Mouse (Mus musculus) liver, embryonic 15.5 days (tissue): ENCODE measurements around the gene Lrriq1. TPM values are rescaled to one million over a fixed set of nuclear protein-coding genes. Genes with fewer than 3 reads are reported as not detected.

Experiments used
- ATAC-seq: fragments of 200-750 bp; cut with Nextera tagmentation; 2 replicates; pipeline ENCODE4 v1.8.0; 2017; ENCODE audit warnings: moderate number of reproducible peaks, mild to moderate bottlenecking, moderate library complexity; ENCODE audit not compliant: insufficient read depth
- H3K27ac ChIP-seq: fragments of 300-500 bp; sonication (generic); replicated peaks from 2 replicates; pipeline ENCODE4 v1.5.1; 2015; ENCODE audit warnings: mild to moderate bottlenecking, inconsistent platforms
- H3K27me3 ChIP-seq: fragments of 300-500 bp; sonication (generic); 2 replicates; pipeline ENCODE4 v1.6.1; 2015; ENCODE audit warnings: mild to moderate bottlenecking, inconsistent platforms
- H3K36me3 ChIP-seq: fragments of 300-500 bp; sonication (generic); replicated peaks from 2 replicates; pipeline ENCODE4 v1.6.1; 2015; ENCODE audit warnings: moderate library complexity, mild to moderate bottlenecking, inconsistent platforms
- H3K4me1 ChIP-seq: fragments of 300-500 bp; sonication (generic); replicated peaks from 2 replicates; pipeline ENCODE4 v1.6.1; 2015; ENCODE audit warnings: inconsistent platforms
- H3K4me2 ChIP-seq: fragments of 300-500 bp; sonication (generic); 2 replicates; pipeline ENCODE4 v1.6.1; 2015; ENCODE audit warnings: moderate library complexity, mild to moderate bottlenecking, inconsistent platforms
- H3K4me3 ChIP-seq: fragments of 300-500 bp; sonication (generic); replicated peaks from 2 replicates; pipeline ENCODE4 v1.5.1; 2015; ENCODE audit warnings: mild to moderate bottlenecking, inconsistent platforms
- H3K9ac ChIP-seq: fragments of 300-500 bp; sonication (generic); 2 replicates; pipeline ENCODE4 v1.6.1; 2015; ENCODE audit warnings: moderate library complexity, mild to moderate bottlenecking, inconsistent platforms
- H3K9me3 ChIP-seq: fragments of 300-500 bp; sonication (generic); replicated peaks from 2 replicates; pipeline ENCODE4 v1.6.1; 2016; ENCODE audit warnings: inconsistent platforms
- WGBS: fragments of 180-500 bp; shearing (Covaris S2); methylation state at CpG from one replicate; pipeline ENCODE4 v1.1.7; 2015; ENCODE audit warnings: mixed read lengths; ENCODE audit not compliant: insufficient replicate concordance; 5-methylcytosine and 5-hydroxymethylcytosine counted together
- polyA plus RNA-seq: library from polyadenylated mRNA; unstranded; fragments of >200 nt; fragmentation: Nextera tagmentation; extraction: Ambion mirVana; gene quantifications from 2 replicates; pipeline ENCODE4 v1.2.1, GENCODE M21; 2015

Gene Lrriq1
- polyA plus RNA-seq, 1 experiment from 2014 or later = not detected

DNA sequence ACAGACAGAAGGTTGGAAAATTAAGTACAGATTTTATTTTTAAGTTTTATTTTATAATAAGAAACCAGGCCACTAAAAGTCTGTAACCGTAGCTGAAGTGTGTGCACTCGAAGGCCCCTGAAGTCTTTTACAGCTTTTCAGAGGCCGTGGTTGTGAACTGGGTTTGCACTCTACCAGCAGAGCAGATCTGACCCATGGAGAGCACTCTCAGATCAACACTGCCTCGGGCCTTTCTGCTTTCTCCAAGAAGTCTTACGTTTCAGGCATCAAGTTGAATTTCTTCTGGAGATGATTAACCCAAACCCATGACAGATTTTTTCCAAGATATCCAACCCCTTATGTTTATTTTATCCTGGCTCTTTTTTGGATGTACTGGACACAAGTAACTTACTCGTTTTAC is 121.5 kb downstream of the Lrriq1 start:
- H3K9ac ChIP-seq = no peak overlapping the region
- H3K4me1 ChIP-seq = no peaks in the 10 kb centered on the region
- H3K27ac ChIP-seq = no peak overlapping the region
- ATAC-seq = no peak
- H3K36me3 ChIP-seq = no peaks in the 10 kb centered on the region
- no peaks in the 10 kb centered on the region for H3K9me3 ChIP-seq
- WGBS = 54% methylated on average over 6 of the region's 6 CpGs
- H3K4me3 ChIP-seq = no peak overlapping the region
- H3K27me3 ChIP-seq = no peaks in the 10 kb centered on the region
- no peak overlapping the region for H3K4me2 ChIP-seq

GRCm38 (mm10) chr10:103108090-103108489 is 128.0 kb downstream of the Lrriq1 start:
- no peaks in the 10 kb centered on the region for H3K9me3 ChIP-seq
- H3K27me3 ChIP-seq = no peaks in the 10 kb centered on the region
- H3K9ac ChIP-seq = no peak overlapping the region
- H3K36me3 ChIP-seq = no peaks in the 10 kb centered on the region
- H3K27ac ChIP-seq = no peak overlapping the region
- H3K4me3 ChIP-seq = no peak overlapping the region
- H3K4me1 ChIP-seq = no peaks in the 10 kb centered on the region
- H3K4me2 ChIP-seq = no peak overlapping the region
- ATAC-seq = no peak
- WGBS = 56% methylated on average over 2 of the region's 2 CpGs

GRCm38 (mm10) chr10:103086101-103086500 is 150.0 kb downstream of the Lrriq1 start:
- no peaks in the 10 kb centered on the region for H3K36me3 ChIP-seq
- H3K27me3 ChIP-seq = no peaks in the 10 kb centered on the region
- no peak for ATAC-seq
- no peaks in the 10 kb centered on the region for H3K4me1 ChIP-seq
- no peak overlapping the region for H3K27ac ChIP-seq
- H3K4me2 ChIP-seq = no peak overlapping the region
- H3K4me3 ChIP-seq = no peak overlapping the region
- no peaks in the 10 kb centered on the region for H3K9me3 ChIP-seq
- H3K9ac ChIP-seq = no peak overlapping the region
- 54% methylated on average over 1 of the region's 1 CpGs for WGBS

- H3K27ac ChIP-seq = no peak overlapping the region
- H3K9ac ChIP-seq = no peak overlapping the region
- ATAC-seq = no peak
- H3K36me3 ChIP-seq = no peaks in the 10 kb centered on the region
- no peak overlapping the region for H3K4me2 ChIP-seq
- no peaks in the 10 kb centered on the region for H3K9me3 ChIP-seq
- 68% methylated on average over 2 of the region's 2 CpGs for WGBS
- H3K4me3 ChIP-seq = no peak overlapping the region
- no peaks in the 10 kb centered on the region for H3K4me1 ChIP-seq
- H3K27me3 ChIP-seq = no peaks in the 10 kb centered on the region
Observed at GRCm38 (mm10) chr10:103049593-103049992, 186.5 kb downstream of the Lrriq1 start.

GRCm38 (mm10) chr10:103046623-103047022 is 189.5 kb downstream of the Lrriq1 start:
- Histone ChIP-seq H3K4me2 (no peak overlapping the region), H3K4me3 (no peak overlapping the region), H3K4me1 (no peaks in the 10 kb centered on the region), H3K9ac (no peak overlapping the region), H3K9me3 (no peaks in the 10 kb centered on the region), H3K27me3 (no peaks in the 10 kb centered on the region), H3K36me3 (no peaks in the 10 kb centered on the region), H3K27ac (no peak overlapping the region)
- no peak for ATAC-seq
- 69% methylated on average over 3 of the region's 3 CpGs for WGBS

GRCm38 (mm10) chr10:103045019-103045418 is 191.1 kb downstream of the Lrriq1 start:
- H3K9me3 ChIP-seq = no peaks in the 10 kb centered on the region
- WGBS = 32% methylated on average over 2 of the region's 2 CpGs
- no peaks in the 10 kb centered on the region for H3K36me3 ChIP-seq
- ATAC-seq = no peak
- H3K4me2 ChIP-seq = no peak overlapping the region
- no peaks in the 10 kb centered on the region for H3K4me1 ChIP-seq
- H3K9ac ChIP-seq = no peak overlapping the region
- no peaks in the 10 kb centered on the region for H3K27me3 ChIP-seq
- H3K4me3 ChIP-seq = no peak overlapping the region
- no peak overlapping the region for H3K27ac ChIP-seq

DNA sequence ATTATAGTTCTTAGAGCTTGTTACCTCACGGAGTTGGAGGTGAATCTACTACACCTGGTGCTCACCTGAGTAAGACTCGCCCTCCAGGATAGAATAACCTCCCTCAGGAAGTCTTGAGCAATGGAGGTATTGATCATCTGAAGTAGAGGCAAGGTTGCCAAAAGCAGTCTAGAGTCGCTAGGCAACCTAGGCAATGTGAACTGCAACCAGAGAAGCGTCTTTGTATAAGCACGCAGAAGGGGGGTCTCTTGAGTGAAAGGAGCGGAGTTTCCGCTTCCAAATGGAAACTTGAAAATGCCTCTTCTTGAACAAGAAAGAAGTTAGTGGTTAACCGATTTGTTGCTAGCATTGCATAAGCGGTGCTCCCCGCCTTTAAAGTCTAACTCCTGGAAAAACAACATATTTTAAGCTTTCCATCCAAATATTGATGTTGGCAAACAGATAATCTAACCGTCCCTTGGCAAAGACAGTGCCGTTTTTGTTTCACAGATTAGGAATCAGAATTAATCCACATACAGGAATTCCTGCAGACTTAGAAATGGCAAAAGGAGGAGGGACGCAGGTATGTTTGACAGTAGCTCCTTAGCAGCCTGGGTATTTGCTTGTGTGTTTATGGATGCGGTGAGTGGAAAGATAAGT is 201.0 kb downstream of the Lrriq1 start:
- H3K4me1 ChIP-seq = no peaks in the 10 kb centered on the region
- no peak overlapping the region for H3K4me2 ChIP-seq
- H3K36me3 ChIP-seq = no peaks in the 10 kb centered on the region
- no peak overlapping the region for H3K4me3 ChIP-seq
- no peaks in the 10 kb centered on the region for H3K9me3 ChIP-seq
- H3K27me3 ChIP-seq = peaks cover 55% of the 10 kb centered on the region
- no peak overlapping the region for H3K27ac ChIP-seq
- no peak overlapping the region for H3K9ac ChIP-seq
- ATAC-seq = no peak
- 2% methylated on average over 14 of the region's 14 CpGs for WGBS

- WGBS = 6% methylated on average over 11 of the region's 11 CpGs
- H3K27ac ChIP-seq = no peak overlapping the region
- no peak for ATAC-seq
- peaks cover 6% of the 10 kb centered on the region; the same call in 1 of the 2 replicates for H3K4me1 ChIP-seq
- H3K27me3 ChIP-seq = peaks cover 92% of the 10 kb centered on the region
- no peaks in the 10 kb centered on the region for H3K36me3 ChIP-seq
- no peaks in the 10 kb centered on the region for H3K9me3 ChIP-seq
- no peak overlapping the region for H3K4me2 ChIP-seq
- H3K4me3 ChIP-seq = no peak overlapping the region
- H3K9ac ChIP-seq = no peak overlapping the region
Observed at GRCm38 (mm10) chr10:103030931-103031330, 205.2 kb downstream of the Lrriq1 start.

- Histone ChIP-seq H3K4me2 (no peak within 1 kb of the TSS), H3K4me1 (peaks cover 6% of the 10 kb centered on the region; the same call in 1 of the 2 replicates), H3K36me3 (no peaks in the 10 kb centered on the region), H3K9ac (no peak within 1 kb of the TSS), H3K27ac (no peak within 1 kb of the TSS), H3K4me3 (no peak within 1 kb of the TSS), H3K9me3 (no peaks in the 10 kb centered on the region), H3K27me3 (peaks cover 87% of the 10 kb centered on the region)
- no peak for ATAC-seq
- WGBS = 2% methylated on average over 32 of the region's 32 CpGs
Observed at GRCm38 (mm10) chr10:103029730-103030490, 206.2 kb downstream of the Lrriq1 start, which contains the start of gene Alx1. Gene Alx1, minus strand, starts transcription at chr10:103030215.

DNA sequence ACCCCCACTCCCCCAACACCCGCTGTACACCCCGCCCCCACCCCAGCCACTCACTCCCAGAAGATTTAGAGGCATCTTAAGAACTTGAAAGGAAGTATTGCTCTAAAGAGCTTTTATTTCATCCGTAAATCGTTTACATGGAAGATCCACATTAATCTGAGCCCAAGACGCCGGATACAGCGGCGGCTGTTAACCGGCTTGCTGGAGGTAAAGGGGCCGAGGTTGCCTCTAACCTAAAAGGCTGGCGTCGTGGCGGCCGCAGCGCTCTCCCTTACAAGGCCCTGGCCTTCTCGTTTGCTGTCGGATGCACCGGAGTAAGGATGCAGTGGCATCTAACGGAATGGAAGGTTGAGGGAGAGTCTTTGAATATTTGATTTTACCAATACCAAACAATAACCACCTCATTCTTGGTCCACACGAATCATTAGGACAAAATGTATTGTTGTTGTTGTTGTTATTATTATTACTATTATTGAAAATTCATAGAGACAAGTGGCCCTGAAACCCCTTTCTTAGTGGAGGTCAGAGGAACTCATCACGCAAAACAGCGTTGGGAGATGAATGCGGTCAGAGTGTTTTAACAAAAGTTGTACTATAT is 206.9 kb downstream of the Lrriq1 start:
- no peaks in the 10 kb centered on the region for H3K36me3 ChIP-seq
- no peak overlapping the region for H3K27ac ChIP-seq
- WGBS = 4% methylated on average over 23 of the region's 23 CpGs
- no peak overlapping the region for H3K4me3 ChIP-seq
- H3K4me1 ChIP-seq = peaks cover 6% of the 10 kb centered on the region; the same call in 1 of the 2 replicates
- H3K4me2 ChIP-seq = no peak overlapping the region; the same call in 1 of the 2 replicates
- H3K27me3 ChIP-seq = peaks cover 82% of the 10 kb centered on the region
- H3K9me3 ChIP-seq = no peaks in the 10 kb centered on the region
- H3K9ac ChIP-seq = no peak overlapping the region
- ATAC-seq = no peak
